Mouse (Mus musculus): ENCODE data around the gene Slc23a2. TPM values are rescaled to one million over a fixed set of nuclear protein-coding genes. Genes with fewer than 3 reads are reported as not detected.

The Slc23a2 gene
- polyA plus RNA-seq, 1 experiment from 2014 or later, result 13.3 TPM

DNA sequence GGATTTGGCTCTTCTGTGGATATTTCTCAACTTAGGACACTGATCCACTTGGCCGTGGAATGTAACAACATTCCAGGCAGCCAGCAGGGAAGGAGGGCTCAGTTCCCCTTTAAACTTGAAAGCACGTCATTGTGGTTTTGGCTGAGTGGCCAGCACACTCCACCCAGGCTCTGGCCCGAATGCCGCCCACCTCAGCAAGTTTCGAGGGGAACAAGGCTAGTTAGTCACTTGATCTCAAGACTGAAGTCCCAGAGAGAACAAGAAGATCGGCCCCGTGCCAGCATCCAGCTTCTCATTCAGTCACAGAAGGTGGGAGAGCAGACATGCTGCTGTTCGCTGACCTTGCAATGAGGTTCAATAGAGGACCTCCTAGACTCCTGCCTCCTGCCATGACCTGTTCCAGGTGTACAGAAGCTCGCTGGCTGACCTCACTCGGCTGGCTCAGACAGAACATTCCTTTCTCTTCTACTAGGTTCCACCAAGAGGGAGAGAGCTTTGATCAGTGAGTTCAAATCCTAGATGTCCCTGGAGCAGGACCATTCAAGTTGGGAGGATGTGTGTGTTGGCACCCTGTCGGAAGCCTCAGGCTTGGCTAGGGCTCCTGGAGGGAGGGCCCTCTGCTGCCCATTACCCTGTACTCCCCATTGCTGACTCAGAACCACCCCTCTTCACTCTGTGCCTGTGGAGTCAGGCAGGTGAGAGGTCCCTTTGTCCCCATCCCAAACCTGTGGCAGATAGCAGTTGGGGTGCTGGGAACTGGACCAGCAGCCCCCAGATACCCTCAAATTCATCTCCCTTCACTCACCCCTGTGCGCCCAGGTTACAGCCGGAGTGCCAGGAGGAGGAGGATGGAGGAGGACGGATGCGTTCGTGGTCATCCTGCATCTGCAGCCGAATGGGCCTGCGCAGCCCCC is 138.1 kb downstream of the Slc23a2 start:
- no peak for DNase-seq (ENCODE audit: low spot score)
- H3K4me3 ChIP-seq (ENCODE audit: low read depth, low read length), result no peak overlapping the region
- no peaks in the 10 kb centered on the region for H3K27me3 ChIP-seq (ENCODE audit: control insufficient read depth, insufficient read depth, low read length)
- no peaks in the 10 kb centered on the region for H3K4me1 ChIP-seq (ENCODE audit: control insufficient read depth, insufficient read depth, low read length)
- H3K4me2 ChIP-seq (ENCODE audit: low read depth), result no peak overlapping the region
- H3K27ac ChIP-seq (ENCODE audit: low read depth, low read length), result no peak overlapping the region
- H3K36me3 ChIP-seq (ENCODE audit: control insufficient read depth, insufficient read depth, low read length), result no peaks in the 10 kb centered on the region
- 84% methylated on average over 18 of the region's 18 CpGs for WGBS
- no peak for ATAC-seq (ENCODE audit: insufficient read depth, low FRiP score, low TSS enrichment)
- H3K9me3 ChIP-seq (ENCODE audit: control insufficient read depth, low read length), result no peaks in the 10 kb centered on the region
- H3K9ac ChIP-seq (ENCODE audit: low read length), result no peak overlapping the region

DNA sequence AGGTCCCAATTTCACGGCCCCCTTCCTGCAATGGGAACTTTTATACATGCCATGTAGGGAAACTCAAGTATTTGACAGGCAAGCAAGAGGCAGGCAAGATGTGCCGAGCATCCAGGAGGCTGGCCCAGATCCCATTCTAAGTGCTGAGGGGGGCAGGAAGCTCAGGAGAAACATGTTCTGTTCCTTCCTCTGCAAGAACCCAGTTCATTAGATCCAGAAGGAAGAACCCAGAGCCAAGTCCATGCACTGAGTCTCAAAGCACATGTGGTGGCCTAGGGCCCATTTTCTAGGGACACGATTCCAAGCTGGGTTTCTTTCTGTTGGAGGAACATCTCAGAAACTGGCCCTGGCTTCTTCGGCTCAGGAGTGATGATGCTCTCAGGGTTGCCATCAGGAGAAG is 139.5 kb downstream of the Slc23a2 start:
- WGBS, result 81% methylated on average over 4 of the region's 4 CpGs
- H3K4me1 ChIP-seq (ENCODE audit: control insufficient read depth, insufficient read depth, low read length), result no peaks in the 10 kb centered on the region
- no peak overlapping the region for H3K9ac ChIP-seq (ENCODE audit: low read length)
- H3K9me3 ChIP-seq (ENCODE audit: control insufficient read depth, low read length), result no peaks in the 10 kb centered on the region
- ATAC-seq (ENCODE audit: insufficient read depth, low FRiP score, low TSS enrichment), result no peak
- DNase-seq (ENCODE audit: low spot score), result no peak
- H3K36me3 ChIP-seq (ENCODE audit: control insufficient read depth, insufficient read depth, low read length), result no peaks in the 10 kb centered on the region
- H3K27me3 ChIP-seq (ENCODE audit: control insufficient read depth, insufficient read depth, low read length), result no peaks in the 10 kb centered on the region
- H3K4me3 ChIP-seq (ENCODE audit: low read depth, low read length), result no peak overlapping the region
- H3K4me2 ChIP-seq (ENCODE audit: low read depth), result no peak overlapping the region
- no peak overlapping the region for H3K27ac ChIP-seq (ENCODE audit: low read depth, low read length)

DNA sequence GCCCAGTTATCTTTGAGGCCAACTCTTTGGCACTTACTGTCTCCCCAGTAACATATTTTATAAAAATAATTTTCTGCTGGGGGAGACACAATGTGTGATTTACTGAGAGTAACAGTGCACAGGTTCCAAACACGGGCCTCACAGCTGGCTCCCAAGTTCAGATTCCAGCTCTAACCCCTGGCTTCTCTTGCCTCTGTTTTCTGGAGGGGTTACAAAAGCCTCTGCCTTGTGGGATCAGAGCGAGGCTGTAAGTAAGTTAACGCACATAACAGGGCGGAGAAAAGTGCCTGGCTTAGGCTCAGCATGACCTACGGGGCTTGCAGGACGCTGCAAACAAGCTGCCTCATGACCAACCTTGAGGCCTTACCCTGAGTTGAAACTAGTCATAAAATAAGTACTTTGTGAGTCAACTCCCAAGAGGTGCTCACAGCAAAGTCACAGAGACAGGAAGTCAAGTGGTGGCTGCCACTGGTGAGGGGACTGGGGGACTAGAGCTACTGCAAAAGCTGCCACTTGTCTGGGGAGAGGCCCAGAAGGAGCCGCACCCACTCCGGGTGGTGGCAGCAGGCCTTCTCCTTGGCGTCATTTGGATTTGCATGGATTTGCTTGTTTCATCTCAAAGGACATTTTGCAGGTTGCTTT is 140.3 kb downstream of the Slc23a2 start:
- Histone ChIP-seq H3K9me3 (ENCODE audit: control insufficient read depth, low read length) (no peaks in the 10 kb centered on the region), H3K27ac (ENCODE audit: low read depth, low read length) (no peak overlapping the region), H3K9ac (ENCODE audit: low read length) (no peak overlapping the region), H3K4me3 (ENCODE audit: low read depth, low read length) (no peak overlapping the region), H3K4me1 (ENCODE audit: control insufficient read depth, insufficient read depth, low read length) (no peaks in the 10 kb centered on the region), H3K27me3 (ENCODE audit: control insufficient read depth, insufficient read depth, low read length) (no peaks in the 10 kb centered on the region), H3K36me3 (ENCODE audit: control insufficient read depth, insufficient read depth, low read length) (no peaks in the 10 kb centered on the region), H3K4me2 (ENCODE audit: low read depth) (no peak overlapping the region)
- ATAC-seq (ENCODE audit: insufficient read depth, low FRiP score, low TSS enrichment), result no peak
- WGBS, result 78% methylated on average over 9 of the region's 9 CpGs
- DNase-seq (ENCODE audit: low spot score), result no peak

DNA sequence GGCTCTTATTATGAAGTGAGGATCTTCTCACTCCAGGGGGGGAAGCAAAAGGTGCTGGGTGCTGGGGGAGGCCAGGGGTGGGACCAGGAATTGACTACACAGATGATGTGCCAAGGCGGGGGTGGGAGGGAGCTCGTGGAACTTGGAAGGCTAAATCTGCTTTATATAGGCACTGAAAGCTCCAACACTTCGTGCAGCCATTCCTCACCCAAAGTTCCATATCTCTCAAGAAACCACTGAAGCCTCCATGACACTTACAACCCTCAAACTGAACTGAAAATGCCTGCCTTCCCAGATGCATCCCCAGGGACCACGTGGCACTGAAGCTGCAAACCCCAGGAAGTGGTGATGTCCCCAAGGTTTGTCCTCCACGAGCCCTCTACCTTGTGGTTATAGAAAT is 141.0 kb downstream of the Slc23a2 start:
- no peaks in the 10 kb centered on the region for H3K9me3 ChIP-seq (ENCODE audit: control insufficient read depth, low read length)
- WGBS, result 76% methylated on average over 5 of the region's 5 CpGs
- H3K4me1 ChIP-seq (ENCODE audit: control insufficient read depth, insufficient read depth, low read length), result no peaks in the 10 kb centered on the region
- no peak overlapping the region for H3K4me2 ChIP-seq (ENCODE audit: low read depth)
- H3K27me3 ChIP-seq (ENCODE audit: control insufficient read depth, insufficient read depth, low read length), result no peaks in the 10 kb centered on the region
- no peak overlapping the region for H3K9ac ChIP-seq (ENCODE audit: low read length)
- H3K27ac ChIP-seq (ENCODE audit: low read depth, low read length), result no peak overlapping the region
- DNase-seq (ENCODE audit: low spot score), result no peak
- no peak for ATAC-seq (ENCODE audit: insufficient read depth, low FRiP score, low TSS enrichment)
- H3K4me3 ChIP-seq (ENCODE audit: low read depth, low read length), result no peak overlapping the region
- no peaks in the 10 kb centered on the region for H3K36me3 ChIP-seq (ENCODE audit: control insufficient read depth, insufficient read depth, low read length)

Other genes starting within 250 kb of the Slc23a2 start
- gene Prnp, start 235.2 kb downstream of the Slc23a2 start, polyA plus RNA-seq (2014; fragmentation: Nextera tagmentation; extraction: Ambion mirVana), result 31.7 and 33.1 TPM in 2 replicates
- 0.62 TPM in 1 of 2 replicates, not detected in the other for gene Prn, start 235.2 kb downstream of the Slc23a2 start, polyA plus RNA-seq (2014; fragmentation: Nextera tagmentation; extraction: Ambion mirVana)
- 6.2 and 8.5 TPM in 2 replicates for gene Prnd, start 194.2 kb downstream of the Slc23a2 start, polyA plus RNA-seq (2014; fragmentation: Nextera tagmentation; extraction: Ambion mirVana)
- gene Rassf2, start 114.8 kb downstream of the Slc23a2 start, polyA plus RNA-seq (2014; fragmentation: Nextera tagmentation; extraction: Ambion mirVana), result 26.0 and 27.8 TPM in 2 replicates
- gene Tmem230, start 102.7 kb upstream of the Slc23a2 start, polyA plus RNA-seq (2014; fragmentation: Nextera tagmentation; extraction: Ambion mirVana), result 58.8 and 59.0 TPM in 2 replicates
- 314 and 334 TPM in 2 replicates for gene Pcna, start 108.2 kb upstream of the Slc23a2 start, polyA plus RNA-seq (2014; fragmentation: Nextera tagmentation; extraction: Ambion mirVana)
- gene Cds2, start 118.0 kb upstream of the Slc23a2 start, polyA plus RNA-seq (2014; fragmentation: Nextera tagmentation; extraction: Ambion mirVana), result 35.8 and 37.6 TPM in 2 replicates
- gene Prokr2, start 240.3 kb upstream of the Slc23a2 start, polyA plus RNA-seq (2014; fragmentation: Nextera tagmentation; extraction: Ambion mirVana), result 0.54 and 0.98 TPM in 2 replicates